Mouse (Mus musculus): ENCODE results near the gene Ccdc148. TPM values are rescaled to one million over a fixed set of nuclear protein-coding genes. Genes with fewer than 3 reads are reported as not detected.
A peak's percentile ranks its signal among the peaks of the same experiment; 100 is the strongest.

The Ccdc148 gene
- polyA plus RNA-seq (2015; fragmentation: Nextera tagmentation; extraction: Ambion mirVana), result 1.2 and 1.3 TPM in 2 replicates

- no peaks in the 10 kb centered on the region for H3K36me3 ChIP-seq
- peak within 1 kb of the TSS; percentile 91 for H3K4me3 ChIP-seq
- H3K9me3 ChIP-seq, result no peaks in the 10 kb centered on the region
- under 1% methylated on average over 37 of the region's 37 CpGs for WGBS
- peak within 1 kb of the TSS; percentile 90 for H3K9ac ChIP-seq
- peaks cover 18% of the 10 kb centered on the region for H3K4me1 ChIP-seq
- peak within 1 kb of the TSS; percentile 88 for H3K27ac ChIP-seq
- peaks cover 7% of the 10 kb centered on the region; the same call in 1 of the 2 replicates for H3K27me3 ChIP-seq
- peak; percentile 97 for ATAC-seq (ENCODE audit: insufficient number of reproducible peaks, insufficient read depth, low FRiP score, low TSS enrichment, low read depth)
- peak within 1 kb of the TSS; percentile 82 for H3K4me2 ChIP-seq
Observed at GRCm38 (mm10) chr2:59160605-59160963, at the start of gene Ccdc148, which contains the start of gene Pkp4. TSS of gene Ccdc148 (minus strand) at chr2:59160683. TSS of gene Pkp4 (plus strand) at chr2:59160850.

GRCm38 (mm10) chr2:59208276-59208675 lies 47.8 kb upstream of the Ccdc148 start:
- Histone ChIP-seq H3K36me3 (no peaks in the 10 kb centered on the region), H3K9ac (no peak overlapping the region), H3K27ac (no peak overlapping the region), H3K4me1 (peaks cover 25% of the 10 kb centered on the region), H3K4me2 (no peak overlapping the region), H3K9me3 (no peaks in the 10 kb centered on the region), H3K4me3 (no peak overlapping the region), H3K27me3 (no peaks in the 10 kb centered on the region)
- WGBS, result 79% methylated on average over 9 of the region's 9 CpGs
- no peak for ATAC-seq (ENCODE audit: insufficient number of reproducible peaks, insufficient read depth, low FRiP score, low TSS enrichment, low read depth)

- no peaks in the 10 kb centered on the region for H3K36me3 ChIP-seq
- no peak overlapping the region for H3K4me3 ChIP-seq
- no peak overlapping the region for H3K9ac ChIP-seq
- no peaks in the 10 kb centered on the region for H3K27me3 ChIP-seq
- H3K4me1 ChIP-seq, result peaks cover 29% of the 10 kb centered on the region
- no peak overlapping the region for H3K27ac ChIP-seq
- no peaks in the 10 kb centered on the region for H3K9me3 ChIP-seq
- no peak for ATAC-seq (ENCODE audit: insufficient number of reproducible peaks, insufficient read depth, low FRiP score, low TSS enrichment, low read depth)
- WGBS, result 71% methylated on average over 5 of the region's 5 CpGs
- no peak overlapping the region for H3K4me2 ChIP-seq
Observed at GRCm38 (mm10) chr2:59207725-59208124, 47.2 kb upstream of the Ccdc148 start.

- H3K27me3 ChIP-seq, result no peaks in the 10 kb centered on the region
- no peak overlapping the region for H3K4me2 ChIP-seq
- H3K4me1 ChIP-seq, result peaks cover 29% of the 10 kb centered on the region
- 58% methylated on average over 4 of the region's 4 CpGs for WGBS
- no peaks in the 10 kb centered on the region for H3K9me3 ChIP-seq
- no peak overlapping the region for H3K9ac ChIP-seq
- H3K27ac ChIP-seq, result no peak overlapping the region
- ATAC-seq (ENCODE audit: insufficient number of reproducible peaks, insufficient read depth, low FRiP score, low TSS enrichment, low read depth), result no peak
- H3K4me3 ChIP-seq, result no peak overlapping the region
- no peaks in the 10 kb centered on the region for H3K36me3 ChIP-seq
Observed at GRCm38 (mm10) chr2:59207240-59207639, 46.8 kb upstream of the Ccdc148 start.

DNA sequence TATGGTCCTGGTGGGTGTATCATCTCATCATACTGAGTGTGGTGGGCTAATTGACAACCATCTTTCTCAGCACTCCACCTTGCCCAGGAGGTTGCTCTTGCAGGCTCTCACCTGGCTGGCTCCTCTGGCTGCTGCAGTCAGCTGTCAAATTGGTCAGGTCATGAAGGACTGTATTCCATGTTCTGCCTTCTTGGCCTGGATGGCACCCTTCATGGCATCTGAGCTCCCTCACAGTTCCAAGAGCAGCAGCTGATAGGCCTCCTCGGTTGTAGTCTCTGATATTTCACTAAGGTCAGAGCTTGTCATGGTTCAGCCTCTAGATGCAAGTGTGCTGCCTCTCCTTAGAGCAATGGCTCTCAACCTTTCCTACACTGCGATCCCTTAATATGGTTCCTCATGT lies 45.7 kb upstream of the Ccdc148 start:
- WGBS, result 92% methylated on average over 2 of the region's 2 CpGs
- H3K4me3 ChIP-seq, result no peak overlapping the region
- H3K27ac ChIP-seq, result no peak overlapping the region
- no peaks in the 10 kb centered on the region for H3K9me3 ChIP-seq
- no peak overlapping the region for H3K4me2 ChIP-seq
- no peak for ATAC-seq (ENCODE audit: insufficient number of reproducible peaks, insufficient read depth, low FRiP score, low TSS enrichment, low read depth)
- no peaks in the 10 kb centered on the region for H3K27me3 ChIP-seq
- no peaks in the 10 kb centered on the region for H3K36me3 ChIP-seq
- H3K9ac ChIP-seq, result no peak overlapping the region
- peaks cover 29% of the 10 kb centered on the region for H3K4me1 ChIP-seq

DNA sequence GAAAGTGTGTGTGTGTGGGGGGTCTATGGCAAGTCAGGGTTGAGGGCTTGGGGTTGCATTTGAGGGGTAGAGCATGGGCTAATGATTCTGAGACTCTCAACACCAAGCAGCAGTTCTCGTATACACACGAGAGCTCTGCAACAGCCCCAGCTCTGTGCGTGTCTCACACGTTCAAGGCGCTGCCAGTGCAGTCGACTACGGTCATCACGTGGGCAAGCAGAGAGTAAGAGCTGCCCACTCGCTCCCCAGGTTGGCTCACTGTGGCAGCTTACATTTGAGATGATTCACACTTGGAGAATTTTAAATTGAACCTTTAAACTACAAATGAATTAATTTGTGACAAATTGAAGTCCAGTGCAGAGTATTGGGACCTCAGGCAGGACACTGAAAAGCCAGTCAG lies 44.6 kb upstream of the Ccdc148 start:
- Histone ChIP-seq H3K27ac (0 out of 2 replicates have a peak overlapping the region, but pooled peaks have one; percentile 68), H3K9me3 (no peaks in the 10 kb centered on the region), H3K27me3 (no peaks in the 10 kb centered on the region), H3K4me3 (no peak overlapping the region), H3K36me3 (no peaks in the 10 kb centered on the region), H3K4me1 (peaks cover 29% of the 10 kb centered on the region), H3K4me2 (no peak overlapping the region), H3K9ac (no peak overlapping the region)
- ATAC-seq (ENCODE audit: insufficient number of reproducible peaks, insufficient read depth, low FRiP score, low TSS enrichment, low read depth), result no peak
- WGBS, result 84% methylated on average over 9 of the region's 9 CpGs

DNA sequence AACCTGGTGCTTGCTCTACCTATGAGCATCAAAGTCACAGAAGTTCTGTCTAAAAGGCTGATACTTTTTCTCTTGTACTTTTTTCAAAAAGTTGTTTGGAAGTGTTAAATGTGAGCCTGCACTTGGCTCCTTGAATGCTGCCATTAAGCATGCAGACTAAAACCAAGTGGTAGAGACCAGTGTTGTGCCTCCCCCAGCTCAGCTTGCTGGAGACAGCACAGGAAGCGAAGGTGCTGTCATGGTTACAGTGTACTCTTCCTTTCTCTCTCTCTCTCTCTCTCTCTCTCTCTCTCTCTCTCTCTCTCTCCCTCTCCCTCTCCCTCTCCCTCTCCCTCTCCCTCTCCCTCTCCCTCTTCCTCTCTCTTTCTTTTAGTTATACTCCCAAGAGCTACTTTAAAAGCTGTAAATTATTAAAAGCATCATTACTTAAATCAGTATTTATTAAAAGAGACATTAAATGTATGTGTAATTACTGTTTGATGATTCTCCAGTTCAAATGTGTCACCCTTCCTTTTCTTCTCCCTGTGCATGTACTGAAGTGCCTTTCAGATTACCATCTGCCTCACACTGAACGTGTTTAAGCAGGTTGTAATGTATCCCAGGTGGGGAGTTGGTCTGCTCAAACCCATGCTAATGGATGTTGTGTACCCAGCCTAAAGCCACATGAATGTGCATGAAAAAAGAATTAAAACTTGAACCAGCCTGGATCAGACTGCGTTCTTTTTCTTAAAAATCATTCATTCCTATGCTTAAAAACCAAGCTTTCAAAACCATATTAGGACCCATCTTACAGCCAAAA lies 43.3 kb upstream of the Ccdc148 start:
- WGBS, result 29% methylated on average over 3 of the region's 3 CpGs
- H3K9ac ChIP-seq, result no peak overlapping the region
- H3K4me2 ChIP-seq, result no peak overlapping the region
- H3K9me3 ChIP-seq, result no peaks in the 10 kb centered on the region
- no peaks in the 10 kb centered on the region for H3K27me3 ChIP-seq
- H3K27ac ChIP-seq, result no peak overlapping the region; the same call in 1 of the 2 replicates
- peaks cover 29% of the 10 kb centered on the region for H3K4me1 ChIP-seq
- no peak overlapping the region for H3K4me3 ChIP-seq
- 0 out of 2 replicates have a peak, but pooled peaks have one; percentile 58 for ATAC-seq (ENCODE audit: insufficient number of reproducible peaks, insufficient read depth, low FRiP score, low TSS enrichment, low read depth)
- H3K36me3 ChIP-seq, result no peaks in the 10 kb centered on the region

- no peak overlapping the region for H3K4me2 ChIP-seq
- H3K27ac ChIP-seq, result no peak overlapping the region
- H3K9ac ChIP-seq, result no peak overlapping the region
- no peaks in the 10 kb centered on the region for H3K36me3 ChIP-seq
- no peak overlapping the region for H3K4me3 ChIP-seq
- H3K9me3 ChIP-seq, result no peaks in the 10 kb centered on the region
- H3K4me1 ChIP-seq, result peaks cover 29% of the 10 kb centered on the region
- WGBS, result 70% methylated on average over 5 of the region's 5 CpGs
- no peaks in the 10 kb centered on the region for H3K27me3 ChIP-seq
- ATAC-seq (ENCODE audit: insufficient number of reproducible peaks, insufficient read depth, low FRiP score, low TSS enrichment, low read depth), result no peak
Observed at GRCm38 (mm10) chr2:59202930-59203329, 42.4 kb upstream of the Ccdc148 start.

- ATAC-seq (ENCODE audit: insufficient number of reproducible peaks, insufficient read depth, low FRiP score, low TSS enrichment, low read depth), result no peak
- WGBS, result 72% methylated on average over 3 of the region's 3 CpGs
- H3K27ac ChIP-seq, result peak overlapping the region; percentile 56; the same call in 1 of the 2 replicates
Observed at GRCm38 (mm10) chr2:59200511-59200910, 40.0 kb upstream of the Ccdc148 start.

GRCm38 (mm10) chr2:59199476-59199976 lies 39.0 kb upstream of the Ccdc148 start:
- H3K27me3 ChIP-seq, result no peaks in the 10 kb centered on the region
- no peaks in the 10 kb centered on the region for H3K9me3 ChIP-seq
- H3K36me3 ChIP-seq, result no peaks in the 10 kb centered on the region
- H3K9ac ChIP-seq, result no peak overlapping the region
- no peak overlapping the region for H3K4me3 ChIP-seq
- WGBS, result 95% methylated on average over 5 of the region's 5 CpGs
- H3K27ac ChIP-seq, result no peak overlapping the region
- no peak overlapping the region for H3K4me2 ChIP-seq
- no peak for ATAC-seq (ENCODE audit: insufficient number of reproducible peaks, insufficient read depth, low FRiP score, low TSS enrichment, low read depth)
- peaks cover 14% of the 10 kb centered on the region for H3K4me1 ChIP-seq

More at GRCm38 (mm10) chr2:59200511-59200910, 40.0 kb upstream of the Ccdc148 start:
- Histone ChIP-seq H3K9me3 (no peaks in the 10 kb centered on the region), H3K9ac (no peak overlapping the region), H3K4me1 (peaks cover 22% of the 10 kb centered on the region), H3K4me3 (no peak overlapping the region), H3K36me3 (no peaks in the 10 kb centered on the region), H3K4me2 (no peak overlapping the region), H3K27me3 (no peaks in the 10 kb centered on the region)

DNA sequence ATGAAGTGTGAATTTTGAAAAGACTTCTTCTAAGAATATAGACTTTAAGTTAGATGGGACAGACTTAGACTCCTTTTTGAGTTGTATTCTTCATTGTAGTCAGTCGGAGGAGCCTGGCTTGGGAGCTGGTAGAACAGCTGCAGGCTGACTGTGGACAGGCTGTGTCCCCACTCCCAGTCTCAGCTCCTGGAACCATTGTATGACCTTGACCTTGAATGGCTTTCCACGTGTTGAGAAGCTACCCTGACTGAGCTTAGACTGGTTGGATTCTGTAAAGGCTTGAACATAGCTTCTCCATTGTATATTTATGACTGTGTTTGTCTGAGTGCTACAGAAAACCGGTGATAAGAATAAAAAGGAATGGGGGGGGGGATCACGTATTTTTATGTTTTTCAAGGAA lies 36.7 kb upstream of the Ccdc148 start:
- no peak overlapping the region for H3K4me3 ChIP-seq
- peaks cover 13% of the 10 kb centered on the region for H3K4me1 ChIP-seq
- 85% methylated on average over 4 of the region's 4 CpGs for WGBS
- no peaks in the 10 kb centered on the region for H3K9me3 ChIP-seq
- no peaks in the 10 kb centered on the region for H3K36me3 ChIP-seq
- H3K27ac ChIP-seq, result no peak overlapping the region
- H3K27me3 ChIP-seq, result no peaks in the 10 kb centered on the region
- no peak overlapping the region for H3K9ac ChIP-seq
- no peak for ATAC-seq (ENCODE audit: insufficient number of reproducible peaks, insufficient read depth, low FRiP score, low TSS enrichment, low read depth)
- no peak overlapping the region for H3K4me2 ChIP-seq

GRCm38 (mm10) chr2:59193117-59193516 lies 32.6 kb upstream of the Ccdc148 start:
- no peak overlapping the region for H3K4me2 ChIP-seq
- WGBS, result 77% methylated on average over 5 of the region's 5 CpGs
- no peak for ATAC-seq (ENCODE audit: insufficient number of reproducible peaks, insufficient read depth, low FRiP score, low TSS enrichment, low read depth)

More at GRCm38 (mm10) chr2:59193117-59193516, 32.6 kb upstream of the Ccdc148 start:
- no peaks in the 10 kb centered on the region for H3K9me3 ChIP-seq
- H3K27ac ChIP-seq, result peak overlapping the region; percentile 28; the same call in 1 of the 2 replicates
- H3K27me3 ChIP-seq, result no peaks in the 10 kb centered on the region
- H3K9ac ChIP-seq, result no peak overlapping the region
- peaks cover 31% of the 10 kb centered on the region for H3K4me1 ChIP-seq
- no peak overlapping the region for H3K4me3 ChIP-seq
- H3K36me3 ChIP-seq, result peaks cover 5% of the 10 kb centered on the region; the same call in 1 of the 2 replicates
